Mouse (Mus musculus) CH12.LX (cell line): ENCODE data around the gene Txnrd1. TPM values are rescaled to one million over a fixed set of nuclear protein-coding genes. Genes with fewer than 3 reads are reported as not detected.

Experiments
- DNase-seq: peaks from one replicate; pipeline ENCODE4 v3.0.0-alpha.2; 2013; ENCODE audit errors: extremely low read depth
- H3K27ac ChIP-seq: 2 replicates; pipeline ENCODE4 v1.5.1; 2012; ENCODE audit warnings: low read depth, mild to moderate bottlenecking, control low read depth, moderate library complexity; ENCODE audit not compliant: insufficient read depth
- H3K27me3 ChIP-seq: replicated peaks from 2 replicates; pipeline ENCODE3; 2012; ENCODE audit warnings: inconsistent platforms
- H3K36me3 ChIP-seq, 2 experiments: replicated peaks in 1 of 2; 2 replicates each; pipeline versions ENCODE3 to v1.6.1; 2012; ENCODE audit warnings: inconsistent platforms in 1 of 2, low read length in 1 of 2, mild to moderate bottlenecking in 1 of 2, mixed read lengths in 1 of 2, moderate library complexity in 1 of 2; ENCODE audit not compliant: control insufficient read depth in 1 of 2, insufficient read depth in 1 of 2
- H3K4me1 ChIP-seq, 2 experiments: 2 replicates each; pipeline ENCODE4 v1.6.1; 2012; ENCODE audit warnings: inconsistent platforms in 1 of 2, moderate library complexity in 1 of 2; ENCODE audit not compliant: insufficient read depth in 2 of 2, control insufficient read depth in 1 of 2
- H3K4me2 ChIP-seq: 2 replicates; pipeline ENCODE4 v1.6.1; 2012; ENCODE audit warnings: low read depth, mild to moderate bottlenecking, control low read depth; ENCODE audit not compliant: poor library complexity, insufficient read depth, severe bottlenecking
- H3K4me3 ChIP-seq, 3 experiments: fragments of 150-350 bp in 1 of 3; sonication (generic) in 1 of 3; replicated peaks in 1 of 3; 2 replicates each; pipeline versions ENCODE3 to v1.5.1; 2011 to 2012; ENCODE audit warnings: low read depth in 2 of 3, low read length in 2 of 3, mild to moderate bottlenecking in 2 of 3, moderate library complexity in 2 of 3, control low read depth in 1 of 3, improper control_type of control experiment in 1 of 3, inconsistent platforms in 1 of 3, mixed read lengths in 1 of 3; ENCODE audit not compliant: poor library complexity in 1 of 3
- H3K79me2 ChIP-seq: replicated peaks from 2 replicates; pipeline ENCODE4 v1.6.1; 2012; ENCODE audit warnings: mild to moderate bottlenecking, moderate library complexity; ENCODE audit not compliant: control insufficient read depth, poor library complexity, insufficient read depth, severe bottlenecking; ENCODE audit errors: extremely low read depth
- H3K9ac ChIP-seq: 2 replicates; pipeline ENCODE4 v1.6.1; 2012; ENCODE audit warnings: low read depth, mild to moderate bottlenecking, control low read depth, moderate library complexity; ENCODE audit not compliant: insufficient read depth
- H3K9me3 ChIP-seq: replicated peaks from 2 replicates; pipeline ENCODE3; 2012; ENCODE audit warnings: low read length, inconsistent platforms, mixed read lengths
- CHD1 ChIP-seq: IDR thresholded peaks from 2 replicates; pipeline ENCODE4 v1.6.1; 2012; ENCODE audit warnings: low read depth, low read length, improper control_type of control experiment, inconsistent platforms
- CTCF ChIP-seq, 2 experiments: IDR thresholded peaks in 1 of 2; conservative IDR thresholded peaks in 1 of 2; 2 replicates each; pipeline ENCODE4 v1.5.1; 2011 to 2012; ENCODE audit warnings: low read depth in 2 of 2, low read length in 2 of 2, improper control_type of control experiment in 1 of 2, inconsistent platforms in 1 of 2, mild to moderate bottlenecking in 1 of 2, moderate library complexity in 1 of 2
- E2F4 ChIP-seq: IDR thresholded peaks from 2 replicates; pipeline ENCODE4 v1.6.1; 2011; ENCODE audit warnings: low read depth, low read length, improper control_type of control experiment; ENCODE audit not compliant: insufficient replicate concordance
- ELF1 ChIP-seq: IDR thresholded peaks from 2 replicates; pipeline ENCODE4 v1.6.1; 2014; ENCODE audit warnings: low read depth, mild to moderate bottlenecking, inconsistent platforms, low read length, improper control_type of control experiment
- HCFC1 ChIP-seq: IDR thresholded peaks from 2 replicates; pipeline ENCODE4 v1.6.1; 2012; ENCODE audit warnings: low read depth, mild to moderate bottlenecking, inconsistent platforms, low read length, improper control_type of control experiment
- JUND ChIP-seq: conservative IDR thresholded peaks from 2 replicates; pipeline ENCODE4 v1.6.1; 2011; ENCODE audit warnings: low read depth, low read length, improper control_type of control experiment
- KAT2A ChIP-seq: IDR thresholded peaks from 2 replicates; pipeline ENCODE4 v1.6.1; 2012; ENCODE audit warnings: low read length, improper control_type of control experiment, inconsistent platforms; ENCODE audit not compliant: insufficient replicate concordance
- MAFK ChIP-seq: IDR thresholded peaks from 2 replicates; pipeline ENCODE4 v1.6.1; 2011; ENCODE audit warnings: low read length, improper control_type of control experiment; ENCODE audit not compliant: insufficient replicate concordance
- MAX ChIP-seq: IDR thresholded peaks from 2 replicates; pipeline ENCODE4 v1.6.1; 2011; ENCODE audit warnings: low read length, improper control_type of control experiment
- MEF2A ChIP-seq: IDR thresholded peaks from 2 replicates; pipeline ENCODE4 v1.6.1; 2014; ENCODE audit warnings: low read depth, mild to moderate bottlenecking, inconsistent platforms, low read length, improper control_type of control experiment, borderline replicate concordance
- MXI1 ChIP-seq: IDR thresholded peaks from 2 replicates; pipeline ENCODE4 v1.6.1; 2011; ENCODE audit warnings: mild to moderate bottlenecking, low read depth, low read length, improper control_type of control experiment
- MYC ChIP-seq: IDR thresholded peaks from 2 replicates; pipeline ENCODE4 v1.6.1; 2011; ENCODE audit warnings: low read depth, mild to moderate bottlenecking, improper control_type of control experiment, low read length
- NRF1 ChIP-seq: IDR thresholded peaks from 2 replicates; pipeline ENCODE4 v1.6.1; 2014; ENCODE audit warnings: low read depth, mild to moderate bottlenecking, inconsistent platforms, low read length, improper control_type of control experiment, moderate library complexity
- POLR2A ChIP-seq: IDR thresholded peaks from 2 replicates; pipeline ENCODE4 v1.6.1; 2011; ENCODE audit warnings: low read depth, mild to moderate bottlenecking, improper control_type of control experiment, low read length
- POLR2AphosphoS2 ChIP-seq: IDR thresholded peaks from 2 replicates; pipeline ENCODE4 v1.6.1; 2011; ENCODE audit warnings: low read depth, low read length, improper control_type of control experiment
- RAD21 ChIP-seq: IDR thresholded peaks from 2 replicates; pipeline ENCODE4 v1.6.1; 2011; ENCODE audit warnings: low read depth, mild to moderate bottlenecking, low read length, improper control_type of control experiment, moderate library complexity
- RCOR1 ChIP-seq: conservative IDR thresholded peaks from 2 replicates; pipeline ENCODE4 v1.6.1; 2012; ENCODE audit warnings: low read depth, mild to moderate bottlenecking, inconsistent platforms, low read length, improper control_type of control experiment
- SIN3A ChIP-seq: IDR thresholded peaks from 2 replicates; pipeline ENCODE4 v1.6.1; 2012; ENCODE audit warnings: low read length, improper control_type of control experiment, inconsistent platforms
- SMC3 ChIP-seq: IDR thresholded peaks from 2 replicates; pipeline ENCODE4 v1.6.1; 2011; ENCODE audit warnings: low read depth, low read length, improper control_type of control experiment
- TBP ChIP-seq: conservative IDR thresholded peaks from 2 replicates; pipeline ENCODE4 v1.6.1; 2011; ENCODE audit warnings: low read depth, low read length, improper control_type of control experiment
- UBTF ChIP-seq: IDR thresholded peaks from 2 replicates; pipeline ENCODE4 v1.6.1; 2012; ENCODE audit warnings: low read depth, mild to moderate bottlenecking, inconsistent platforms, low read length, improper control_type of control experiment, moderate library complexity
- ZC3H11A ChIP-seq: IDR thresholded peaks from 2 replicates; pipeline ENCODE4 v1.6.1; 2012; ENCODE audit warnings: low read depth, mild to moderate bottlenecking, inconsistent platforms, low read length, improper control_type of control experiment
- ZMIZ1 ChIP-seq: IDR thresholded peaks from 2 replicates; pipeline ENCODE4 v1.6.1; 2012; ENCODE audit warnings: low read depth, mild to moderate bottlenecking, inconsistent platforms, low read length, improper control_type of control experiment
- ZNF384 ChIP-seq: IDR thresholded peaks from 2 replicates; pipeline ENCODE4 v1.6.1; 2012; ENCODE audit warnings: low read depth, low read length, improper control_type of control experiment, inconsistent platforms
- dilution Hi-C: fragments of 300-500 bp; cut with MboI; formaldehyde crosslinking; loops from 2 replicates; pipeline ENCODE4 v1.14.3; 2020; ENCODE audit warnings: low sequenced_read_pairs; ENCODE audit not compliant: extremely low pct_unique_long_range_greater_than_20kb, extremely low pct_ligation_motif_present
- in situ Hi-C: fragments of 300-500 bp; cut with MboI; formaldehyde crosslinking; loops from 3 replicates; pipeline ENCODE4 v1.14.3; 2019; ENCODE audit warnings: low sequenced_read_pairs, low pct_ligation_motif_present, low pct_unique_long_range_greater_than_20kb, mixed read lengths
- polyA plus RNA-seq: library from polyadenylated mRNA; unstranded; fragments of >175 nt; gene quantifications from 2 replicates; pipeline ENCODE4 v1.2.1, GENCODE M21; 2012; ENCODE audit warnings: low read depth; ENCODE audit not compliant: insufficient read length
- total RNA-seq, 2 experiments: library from RNA; depleted of rRNA; stranded (reverse); fragments of 300-350 nt in 1 of 2; fragments of >200 nt in 1 of 2; gene quantifications; 2 replicates each; pipeline ENCODE4 v1.2.3; 2012 to 2014

Gene Txnrd1
- total and polyA plus RNA-seq, 3 experiments: 92.1 to 254 (median 133) TPM

- DNase-seq: peak; percentile 70
- H3K36me3 ChIP-seq: peaks cover 13 to 27% of the 10 kb centered on the region in 2 experiments
- H3K27me3 ChIP-seq: no peaks in the 10 kb centered on the region
- no peak overlapping the region for H3K4me2 ChIP-seq
- H3K27ac ChIP-seq: no peak overlapping the region
- dilution Hi-C loops: no loop called here
- H3K4me1 ChIP-seq: peaks cover 6 to 24% of the 10 kb centered on the region in 2 experiments
- H3K4me3 ChIP-seq: no peak overlapping the region
- no peaks in the 10 kb centered on the region for H3K9me3 ChIP-seq
- no peak overlapping the region for H3K9ac ChIP-seq
- H3K79me2 ChIP-seq: no peaks in the 10 kb centered on the region
- TF ChIP-seq SIN3A: no peak
- peak; percentile 79 to 89 for TF ChIP-seq CTCF (conservative IDR thresholded peaks at IDR 0.05 in 1 of 2, IDR thresholded peaks at IDR 0.05 in 1 of 2; ENCODE audit: low read depth in 2 of 2, low read length in 2 of 2)
- TF ChIP-seq ELF1: no peak
- TF ChIP-seq ZC3H11A: peak; percentile 22; the same call in 1 of the 2 replicates
- no peak for TF ChIP-seq E2F4
- TF ChIP-seq RAD21: peak; percentile 74
- no peak for TF ChIP-seq MYC
- no peak for TF ChIP-seq POLR2A
- TF ChIP-seq SMC3: peak; percentile 90
- TF ChIP-seq MAFK: no peak
- no peak for TF ChIP-seq MAX
- TF ChIP-seq KAT2A: no peak
- TF ChIP-seq POLR2AphosphoS2: no peak
- in situ Hi-C loops: loop anchor here (5.0 to 25.0 kb wide), 3 partner anchors 104 to 603 kb away; no protein-coding TSS in a partner anchor
Measured at GRCm38 (mm10) chr10:82901436-82901835, 67.7 kb downstream of the Txnrd1 start.

DNA sequence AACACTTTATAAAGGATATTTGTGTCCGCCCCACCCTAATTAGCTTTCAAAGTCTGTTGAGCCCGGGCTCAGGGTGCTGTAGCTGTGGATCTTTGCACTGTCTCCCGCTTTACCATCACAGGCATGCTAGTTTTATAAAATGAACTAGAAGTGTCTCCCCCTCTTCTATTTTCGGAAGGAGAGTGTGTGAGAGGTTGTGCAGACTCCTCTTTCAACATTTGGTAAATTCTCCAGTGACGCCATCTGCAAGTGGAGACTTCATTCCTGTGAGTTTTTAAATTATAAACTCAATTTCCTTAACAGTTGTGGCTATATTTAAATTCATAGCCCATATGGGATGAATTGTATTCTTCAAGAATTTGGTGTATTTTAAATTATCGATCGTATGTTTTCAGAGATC lies 74.8 kb downstream of the Txnrd1 start:
- TF ChIP-seq MXI1 (no peak), RCOR1 (no peak), TBP (no peak), POLR2AphosphoS2 (no peak), MEF2A (no peak), E2F4 (no peak), UBTF (no peak), CHD1 (no peak), NRF1 (no peak), SIN3A (no peak), HCFC1 (no peak), SMC3 (no peak), POLR2A (no peak), JUND (no peak), ZNF384 (no peak), MAX (no peak), ZMIZ1 (no peak), RAD21 (no peak)
- H3K4me3 ChIP-seq: no peak overlapping the region
- dilution Hi-C loops (no loop called here), in situ Hi-C loops (loop anchor here (10.0 to 25.0 kb wide), 2 partner anchors 404 to 596 kb away; no protein-coding TSS in a partner anchor)
- no peaks in the 10 kb centered on the region for H3K36me3 ChIP-seq
- H3K79me2 ChIP-seq: no peaks in the 10 kb centered on the region
- peaks cover 3 to 6% of the 10 kb centered on the region in 2 experiments for H3K4me1 ChIP-seq
- H3K4me2 ChIP-seq: peak overlapping the region; percentile 91
- no peak overlapping the region for H3K27ac ChIP-seq
- no peaks in the 10 kb centered on the region for H3K27me3 ChIP-seq
- H3K9me3 ChIP-seq: no peaks in the 10 kb centered on the region
- no peak overlapping the region for H3K9ac ChIP-seq
- no peak for DNase-seq
